Mouse (Mus musculus): ENCODE measurements around the gene Adam15.

The Adam15 gene

GRCm38 (mm10) chr3:89349869-89350501, at the start of gene Adam15:
Gene Adam15, minus strand, starts transcription at chr3:89349996.
- peak; percentile 91 to 95 for DNase-seq

DNA sequence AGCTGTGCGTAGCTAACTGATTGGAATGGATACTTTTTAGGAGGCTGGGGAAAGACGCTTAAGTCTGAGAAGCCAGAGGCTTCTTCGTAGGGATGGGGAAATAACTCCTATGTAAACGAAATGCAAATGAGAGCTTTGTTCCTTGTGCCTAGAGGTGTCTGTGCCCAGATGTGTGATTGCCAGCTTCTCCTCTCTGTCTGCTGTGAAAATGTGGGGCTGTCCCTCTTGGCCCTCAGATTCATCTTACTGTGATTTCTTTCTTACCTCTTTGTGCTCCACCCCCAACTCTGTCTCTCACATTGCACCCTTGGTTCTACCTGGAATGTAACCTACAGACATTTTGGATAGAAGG, 46.8 kb upstream of the Adam15 start:
- DNase-seq = no peak

DNA sequence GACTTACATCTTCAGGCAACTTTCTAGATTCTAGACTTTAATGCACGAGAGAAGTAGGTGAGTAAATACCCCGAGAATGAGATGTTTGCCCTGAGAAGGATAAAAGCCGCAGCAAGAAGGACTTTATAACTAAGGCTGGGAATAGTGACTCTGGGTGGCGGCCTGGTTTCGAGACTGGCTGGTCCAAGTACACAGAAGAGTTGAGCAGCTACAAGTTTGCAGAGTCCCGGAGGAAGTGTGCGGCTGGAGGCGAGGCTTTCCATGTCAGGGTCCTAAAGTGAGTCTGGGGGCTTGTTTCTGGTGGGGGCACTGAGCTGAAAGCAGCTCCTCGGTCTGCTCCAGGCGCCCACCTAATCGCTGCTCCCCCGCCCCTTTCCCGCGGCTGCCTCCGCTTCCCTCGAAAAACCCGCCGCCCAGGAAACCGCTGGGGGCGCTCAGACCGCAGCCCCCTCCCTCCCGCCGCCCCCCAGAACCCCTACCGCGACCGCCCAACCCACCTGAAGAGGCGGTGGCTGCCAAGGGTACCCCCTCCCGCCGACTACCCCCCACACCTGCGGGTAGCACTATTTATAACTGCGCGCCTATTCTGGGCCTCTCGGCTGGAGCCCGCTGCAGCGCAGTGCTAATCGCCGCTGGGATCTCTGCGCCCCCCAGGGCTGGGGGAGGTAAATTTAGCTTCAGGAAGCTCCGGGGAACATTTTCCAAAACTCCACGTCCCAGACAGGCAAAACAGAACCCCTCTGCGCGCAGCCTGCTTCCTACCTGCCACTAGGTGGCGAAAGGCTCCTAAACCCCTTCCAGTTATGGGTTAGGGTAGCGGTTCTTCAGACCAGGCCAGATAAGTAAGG, 46.2 kb upstream of the Adam15 start:
- DNase-seq = peak; percentile 78 to 83

DNA sequence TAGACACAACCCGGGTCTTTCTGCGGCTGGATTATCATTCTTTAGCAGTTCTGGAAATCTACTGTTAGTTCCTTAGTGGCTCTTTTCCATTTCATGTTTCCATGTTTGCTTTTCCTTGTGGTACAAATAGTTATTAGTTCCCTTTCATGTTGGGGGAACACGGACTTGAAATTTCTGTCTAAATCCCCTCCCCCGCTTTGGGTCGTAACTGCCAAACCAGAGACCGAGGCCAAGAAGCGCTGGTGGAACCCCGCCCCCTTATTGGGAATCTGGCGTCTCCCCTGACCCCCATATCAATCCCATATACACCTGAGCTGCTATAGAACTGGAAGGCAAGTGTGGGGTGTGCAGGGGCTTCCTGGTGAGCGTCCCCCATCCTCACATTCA, 45.6 kb upstream of the Adam15 start:
- DNase-seq = peak in 1 of 2 experiments; percentile 23

- peak; percentile 89 to 92 for DNase-seq
These were observed 45.1 kb upstream of the Adam15 start for GRCm38 (mm10) chr3:89394894-89395256.

- peak; percentile 88 to 92 for DNase-seq
These were observed 44.5 kb upstream of the Adam15 start, which contains the start of gene Zbtb7b for GRCm38 (mm10) chr3:89394006-89394893. Gene Zbtb7b, minus strand, starts transcription at chr3:89394776.

DNA sequence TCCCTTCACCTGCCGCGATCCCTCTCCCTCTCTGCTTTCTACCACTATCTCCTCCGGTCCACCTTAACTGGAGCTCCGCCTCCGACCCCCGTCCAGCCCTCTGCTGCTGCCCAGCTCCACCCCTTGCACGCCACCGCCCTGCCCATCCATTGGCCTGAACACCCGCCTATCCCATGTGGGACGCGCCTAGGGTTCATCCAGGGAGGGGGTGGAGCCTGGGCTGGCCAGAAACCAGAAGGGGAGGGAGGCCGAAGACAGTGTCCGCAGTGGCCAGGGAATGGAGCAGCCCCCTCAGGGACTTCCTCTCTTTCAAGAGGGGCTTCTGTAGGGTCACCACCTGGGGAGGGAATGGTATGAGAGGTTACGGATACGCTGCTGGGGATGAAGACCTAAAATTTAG, 43.8 kb upstream of the Adam15 start:
- DNase-seq = peak; percentile 99

DNA sequence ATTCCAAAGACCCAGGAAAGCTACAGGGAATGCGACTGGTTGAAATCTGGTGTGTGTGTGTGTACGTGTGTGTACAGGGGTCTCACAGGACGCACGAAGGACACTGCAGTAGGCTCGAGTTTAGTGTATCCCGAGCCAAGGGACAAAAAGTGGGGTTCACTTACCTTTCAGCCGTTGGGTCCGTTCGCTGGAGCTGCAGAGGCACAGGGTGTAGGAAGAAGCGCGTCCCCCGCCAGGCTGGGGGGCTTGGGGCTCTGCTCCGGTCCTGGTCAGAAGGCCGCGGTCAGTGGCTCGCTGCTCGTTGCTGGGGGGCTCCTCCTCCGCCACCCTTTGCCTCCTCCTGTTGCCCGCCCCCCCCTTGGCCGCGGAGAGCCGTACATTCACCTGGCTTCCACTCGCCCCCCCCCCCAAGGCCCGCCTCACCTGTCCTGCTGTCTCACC, 43.1 kb upstream of the Adam15 start:
- peak; percentile 55 to 66 for DNase-seq

DNA sequence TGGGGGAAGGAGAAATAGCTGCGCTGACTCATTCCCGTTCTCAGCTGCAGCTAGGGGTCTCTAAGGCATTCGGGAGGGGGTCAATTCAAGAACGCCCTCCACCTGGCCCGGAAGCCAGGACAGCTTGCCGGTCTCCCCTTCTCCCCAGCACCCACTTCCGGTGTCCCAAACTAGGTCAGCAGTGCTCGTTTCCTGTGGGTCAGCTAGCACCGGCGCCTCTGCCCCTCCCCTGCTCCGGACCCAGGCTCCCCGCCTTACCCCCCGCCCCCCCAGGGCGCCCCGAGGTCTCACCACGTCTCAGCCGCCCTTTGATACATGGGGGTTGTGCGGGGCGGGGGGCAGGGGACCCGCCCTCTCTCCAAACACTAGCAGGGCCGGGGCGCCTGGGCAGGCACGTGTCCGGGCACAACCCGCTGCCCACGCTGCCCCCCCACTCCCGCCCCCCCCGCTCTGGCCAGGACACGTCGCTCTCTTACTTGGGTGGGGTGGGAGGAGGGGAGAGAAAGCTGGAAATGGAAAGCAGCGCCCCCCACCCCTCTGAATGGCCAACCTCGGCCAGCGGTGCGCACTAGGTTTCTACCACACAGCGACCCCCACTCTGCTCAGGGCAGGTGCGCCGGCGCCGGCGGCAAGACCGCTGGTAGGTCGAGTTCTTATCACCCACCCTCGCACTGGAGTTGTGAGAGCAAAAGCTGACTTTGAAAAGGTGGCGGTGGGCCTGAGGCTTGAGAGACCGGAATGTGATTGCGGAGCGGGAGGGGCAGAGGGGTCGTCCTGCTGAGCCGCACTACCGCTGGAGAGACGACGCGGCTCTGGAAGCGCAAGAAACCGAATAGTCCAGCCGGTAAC, 42.1 kb upstream of the Adam15 start:
- DNase-seq = peak; percentile 71 to 80

DNA sequence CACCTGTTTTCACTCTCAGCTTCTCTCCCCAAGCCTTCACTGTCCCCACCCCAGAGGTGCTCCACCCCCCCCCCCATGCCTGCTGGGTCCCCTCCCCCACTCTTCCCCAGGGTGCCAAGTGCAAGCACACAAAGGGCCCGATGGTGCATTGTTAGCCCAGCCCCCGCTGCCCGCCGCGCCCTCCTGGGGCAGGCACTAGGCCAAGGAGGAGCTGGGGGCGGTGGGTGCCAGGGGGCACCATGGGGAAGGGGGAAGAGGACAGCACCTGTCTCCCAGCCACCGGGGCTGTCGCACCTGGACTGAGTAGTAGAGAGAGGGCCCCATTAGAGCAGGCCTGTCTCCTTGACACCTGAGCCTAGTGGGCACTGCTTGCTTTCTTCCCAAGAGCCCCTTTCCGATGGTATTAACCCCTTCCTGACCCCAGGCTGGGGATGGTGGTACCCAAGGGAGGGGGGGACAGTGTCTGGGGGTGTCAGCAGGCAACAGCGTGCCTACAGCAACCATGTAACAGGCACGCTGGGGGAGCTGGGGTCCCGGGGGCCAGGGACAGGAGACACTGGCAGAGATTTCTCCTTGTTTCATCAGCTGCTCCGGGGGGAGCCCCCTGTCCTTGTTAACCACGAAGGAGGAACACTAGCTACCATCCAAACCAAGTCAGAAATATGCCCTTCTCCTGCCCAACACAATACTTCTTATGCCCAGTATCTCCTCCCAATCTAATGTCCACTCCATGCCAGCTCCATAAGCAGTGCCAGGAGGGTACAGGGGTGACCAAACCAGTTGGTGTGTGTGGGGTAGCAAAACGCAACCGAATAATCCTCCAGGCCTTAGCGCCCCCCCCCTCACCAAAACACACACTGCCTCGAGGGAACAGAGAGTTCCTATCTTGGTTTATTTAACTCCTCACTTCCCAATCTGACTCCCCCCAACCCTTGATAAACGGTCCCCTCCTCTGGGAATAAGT, 41.2 kb upstream of the Adam15 start:
- DNase-seq = peak; percentile 53 to 62

- DNase-seq = peak; percentile 31 to 50
These were observed 40.3 kb upstream of the Adam15 start for GRCm38 (mm10) chr3:89390111-89390515.

DNA sequence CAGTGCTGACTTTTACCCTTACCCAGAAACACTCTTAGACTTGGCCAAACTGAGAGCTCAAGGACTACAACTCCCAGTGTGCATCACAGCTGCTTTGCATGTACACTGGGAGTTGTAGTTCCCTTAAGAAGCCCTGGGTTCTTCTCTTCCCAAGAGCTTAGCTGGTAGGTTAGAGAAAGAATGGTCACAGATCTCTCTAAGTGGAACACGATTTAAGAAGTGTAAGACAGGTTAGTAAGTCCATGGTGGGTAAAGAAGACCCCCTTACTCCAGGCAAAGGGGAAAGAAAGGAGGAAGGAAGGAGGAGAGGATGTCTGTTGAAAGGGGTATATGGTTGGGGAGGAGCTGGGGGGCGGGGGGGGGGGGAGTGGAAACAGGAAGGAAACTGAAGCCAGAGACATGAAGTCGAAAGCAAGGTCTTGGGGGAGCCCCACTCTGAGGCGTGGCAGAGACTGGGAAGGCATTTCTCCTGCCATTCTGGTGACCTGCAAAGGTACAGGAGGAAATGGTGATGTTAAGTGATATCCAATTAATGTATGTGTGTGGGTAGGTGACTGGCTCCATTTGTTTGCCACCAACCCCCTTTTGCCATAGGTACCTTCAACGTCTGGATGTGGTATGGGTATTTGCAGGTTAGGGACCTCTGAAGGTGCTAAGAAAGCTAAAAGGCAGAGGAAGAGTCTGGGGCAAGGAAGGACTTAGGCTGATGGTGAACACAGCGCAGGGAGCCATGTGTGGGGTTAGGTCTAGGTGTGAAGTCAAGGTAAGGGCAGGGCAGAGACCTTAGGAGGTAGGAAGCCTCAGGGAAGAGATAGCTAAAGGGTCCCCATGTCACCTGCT, 39.3 kb upstream of the Adam15 start:
- peak; percentile 29 to 46 for DNase-seq

DNA sequence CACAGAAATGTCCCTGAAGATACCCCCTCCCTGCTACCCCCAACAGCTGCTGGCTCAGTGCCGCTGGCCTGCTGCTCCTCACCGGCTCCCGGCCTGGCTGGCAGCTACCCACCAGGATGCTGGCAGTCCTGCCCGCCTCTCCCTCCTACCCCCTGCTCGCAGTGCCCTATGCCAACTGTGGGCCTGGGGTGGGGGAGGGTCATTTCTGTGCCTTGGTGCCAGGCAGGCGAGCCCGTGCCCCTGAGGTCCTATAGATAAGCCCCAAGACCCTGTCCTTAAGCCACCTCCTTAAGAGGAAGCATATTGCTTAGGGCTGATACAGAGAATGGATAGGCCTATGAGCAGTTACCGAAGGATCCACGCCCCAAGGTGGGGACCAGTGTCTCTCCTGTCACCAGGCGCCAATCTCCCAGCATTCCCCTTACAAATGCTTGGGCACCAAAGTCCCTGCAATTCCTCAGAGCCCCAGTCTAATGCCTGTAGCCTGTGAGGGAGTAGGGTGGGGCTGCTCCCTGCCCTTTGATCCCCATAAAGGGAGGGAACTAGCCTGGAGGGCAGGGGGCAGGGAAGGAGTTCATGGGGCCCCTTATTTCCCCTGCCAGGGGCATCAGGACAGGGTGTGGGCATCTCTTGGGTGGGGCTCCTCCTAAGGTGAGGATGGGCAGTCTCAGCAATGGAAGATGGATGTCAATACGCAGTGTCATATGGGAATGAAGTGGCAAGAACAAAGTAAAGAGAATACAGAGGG, 38.5 kb upstream of the Adam15 start:
- peak; percentile 34 to 59 for DNase-seq

DNA sequence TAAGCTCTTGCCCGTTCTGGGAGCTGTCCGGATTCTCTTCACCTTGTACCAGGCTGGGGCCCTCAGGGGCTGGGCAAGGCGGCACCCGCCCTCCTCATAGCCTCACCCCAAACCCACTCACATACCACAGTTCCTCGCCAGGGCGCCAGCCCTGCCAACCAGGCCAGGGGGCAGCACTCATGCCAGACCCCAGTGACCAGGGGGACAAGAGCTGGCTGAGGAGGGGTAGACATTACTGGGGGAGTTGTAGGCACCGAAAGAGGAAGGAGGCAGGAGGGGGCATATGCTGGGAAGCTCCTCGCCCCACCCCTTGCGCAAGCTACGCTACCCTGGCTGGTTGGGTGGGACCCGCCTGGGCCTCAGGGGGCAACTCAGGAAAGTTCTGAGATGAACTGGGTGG, 37.8 kb upstream of the Adam15 start:
- peak; percentile 54 to 56 for DNase-seq

DNA sequence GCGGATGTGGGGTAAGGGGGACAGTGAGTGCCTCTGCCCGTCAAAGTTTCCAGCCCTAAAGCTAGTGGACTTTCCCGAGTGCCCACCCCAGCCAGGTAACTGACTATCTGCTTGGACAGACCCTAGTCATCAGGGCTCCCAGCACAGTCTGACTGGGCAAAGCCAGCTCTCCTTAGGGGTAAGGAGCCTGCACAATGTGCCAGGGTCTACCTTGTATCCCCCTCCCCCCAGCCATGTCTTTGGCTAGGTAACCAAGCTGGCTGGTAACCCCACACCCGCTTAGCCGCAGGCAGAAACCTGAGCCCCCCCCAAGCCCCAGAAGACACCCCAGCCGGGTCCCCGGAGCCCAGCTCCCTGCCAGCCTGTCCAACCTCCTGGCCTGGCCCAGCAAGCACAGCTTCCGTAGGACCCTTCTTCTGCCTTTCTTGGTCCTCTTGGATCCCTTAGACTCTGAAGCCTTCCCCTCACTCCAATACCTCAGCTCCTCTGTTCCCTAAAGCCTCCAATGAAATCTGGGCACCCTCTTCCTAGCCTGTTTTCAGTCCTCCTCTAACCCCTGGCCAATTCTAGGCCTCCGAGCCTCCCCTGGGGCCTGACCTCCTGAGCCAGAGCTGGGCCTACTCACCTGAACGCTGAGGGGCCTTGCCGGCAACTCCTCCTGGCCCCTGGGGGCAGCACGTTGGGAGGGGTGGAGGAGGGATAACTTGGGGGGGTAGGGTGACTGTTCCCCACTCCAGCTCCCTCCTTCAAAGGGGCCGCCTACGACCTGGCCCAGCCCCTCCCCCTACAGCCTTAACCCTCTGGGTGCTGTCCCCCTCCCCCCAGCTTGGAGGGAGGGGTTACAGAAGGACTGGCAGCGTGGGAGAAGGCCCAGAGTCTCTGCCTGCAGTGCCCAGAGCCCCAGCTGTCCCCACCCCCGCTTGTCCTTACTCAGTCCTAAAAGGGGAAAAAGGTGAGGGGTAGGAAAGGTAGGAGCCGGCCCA, 36.9 kb upstream of the Adam15 start:
- DNase-seq = peak; percentile 24 to 45

DNA sequence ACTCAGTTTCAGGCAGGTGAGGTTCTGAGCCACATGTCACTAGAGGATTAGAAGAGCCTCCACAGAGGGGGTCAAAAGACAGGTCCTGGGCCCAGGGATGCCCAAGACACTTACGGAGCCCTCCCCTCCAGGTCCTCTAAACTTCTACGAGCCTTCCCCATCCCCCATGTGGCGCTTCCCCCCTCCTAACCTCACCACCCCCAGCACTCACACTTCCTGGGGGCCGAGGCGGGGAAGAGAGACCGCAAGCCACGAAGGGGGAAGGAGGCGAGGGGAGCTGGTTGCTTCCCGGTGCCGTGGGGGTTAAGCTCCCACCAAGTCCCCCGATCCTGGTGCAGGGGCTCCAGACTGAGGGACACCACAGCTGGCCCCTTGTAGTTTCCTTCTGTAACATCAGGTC, 35.7 kb upstream of the Adam15 start:
- peak in 1 of 2 experiments; percentile 36 for DNase-seq

GRCm38 (mm10) chr3:89384331-89385076, 34.7 kb upstream of the Adam15 start:
- DNase-seq = no peak

Data from lung, postnatal 4 days (tissue).